Mouse (Mus musculus): ENCODE data around the gene Rin3.
"Not testable (repeated sequence)": the region's sequence is repeated elsewhere in the genome, so short reads cannot be mapped to it uniquely, and the experiment has no call there.

The Rin3 gene

GRCm38 (mm10) chr12:102282763-102283482 is at the start of gene Rin3:
Gene Rin3, plus strand, starts transcription at chr12:102283048.
- DNase-seq (ENCODE audit: low spot score in 2 of 2), result peak in 1 of 2 experiments; percentile 23

DNA sequence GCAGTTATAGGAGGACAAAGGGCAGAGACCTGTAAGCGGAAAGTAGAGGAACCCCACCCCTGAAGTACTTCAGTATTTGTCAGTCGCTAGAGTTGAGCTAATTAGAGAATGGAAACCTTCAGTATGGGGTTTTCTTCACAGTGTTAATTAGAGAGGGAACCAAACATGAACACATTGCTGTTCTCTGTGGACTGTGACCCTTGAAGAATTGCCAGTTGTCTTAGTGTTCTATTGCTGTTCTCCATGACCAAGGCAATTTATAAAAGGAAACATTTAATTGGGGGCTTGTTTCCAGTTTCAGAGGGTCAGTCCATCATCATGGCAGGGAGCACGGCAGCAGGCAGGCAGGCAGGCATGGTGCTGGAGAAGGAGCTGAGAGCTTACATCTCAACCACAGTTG is 47.3 kb upstream of the Rin3 start:
- no peak for DNase-seq (ENCODE audit: low spot score in 2 of 2)

- DNase-seq (ENCODE audit: low spot score in 2 of 2), result no peak
Observed at GRCm38 (mm10) chr12:102236317-102236716, 46.5 kb upstream of the Rin3 start.

- no peak for DNase-seq (ENCODE audit: low spot score in 2 of 2)
Observed at GRCm38 (mm10) chr12:102242076-102242722, 40.6 kb upstream of the Rin3 start.

DNA sequence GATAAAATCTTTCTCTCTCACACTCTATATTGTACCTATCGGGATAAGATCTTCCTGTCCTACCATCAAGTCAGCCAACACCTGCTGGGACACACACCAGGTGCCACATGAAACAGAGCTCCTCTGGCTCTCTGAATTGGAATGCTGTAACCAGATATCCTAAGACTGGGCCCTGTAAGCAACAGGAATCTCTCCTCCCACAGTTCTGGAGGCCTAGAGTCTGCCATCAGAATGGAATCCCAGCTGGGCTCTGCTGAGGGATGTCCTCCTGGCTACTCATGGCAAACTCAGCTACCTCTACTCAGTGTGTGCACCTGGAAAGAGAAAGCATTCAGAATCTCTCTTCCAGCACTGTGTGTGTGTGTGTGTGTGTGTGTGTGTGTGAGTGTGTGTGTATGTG is 38.9 kb upstream of the Rin3 start:
- DNase-seq (ENCODE audit: low spot score in 2 of 2), result no peak

- DNase-seq (ENCODE audit: low spot score in 2 of 2), result no peak
Observed at GRCm38 (mm10) chr12:102246226-102246625, 36.6 kb upstream of the Rin3 start.

- DNase-seq (ENCODE audit: low spot score in 2 of 2), result no peak
Observed at GRCm38 (mm10) chr12:102248104-102248503, 34.7 kb upstream of the Rin3 start.

DNA sequence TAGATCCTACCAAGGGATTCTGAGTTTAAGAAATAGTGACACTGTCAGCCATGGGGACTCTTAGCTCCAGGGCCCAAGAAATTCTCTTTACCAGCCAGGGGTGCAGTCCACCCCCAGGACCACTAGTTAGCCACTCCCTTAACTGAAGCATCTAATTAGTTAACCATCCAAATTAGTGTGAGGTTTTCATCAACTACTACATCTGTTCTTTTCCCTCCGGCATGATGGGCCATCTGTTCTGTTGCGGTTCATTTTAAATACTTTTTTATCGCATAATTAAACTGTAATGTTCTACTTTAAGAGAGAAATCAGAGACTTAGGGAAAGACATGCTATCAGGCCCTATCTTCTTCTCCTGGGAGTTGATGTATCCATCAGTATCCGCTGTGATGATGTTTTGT is 32.5 kb upstream of the Rin3 start:
- DNase-seq (ENCODE audit: low spot score in 2 of 2), result no peak

DNA sequence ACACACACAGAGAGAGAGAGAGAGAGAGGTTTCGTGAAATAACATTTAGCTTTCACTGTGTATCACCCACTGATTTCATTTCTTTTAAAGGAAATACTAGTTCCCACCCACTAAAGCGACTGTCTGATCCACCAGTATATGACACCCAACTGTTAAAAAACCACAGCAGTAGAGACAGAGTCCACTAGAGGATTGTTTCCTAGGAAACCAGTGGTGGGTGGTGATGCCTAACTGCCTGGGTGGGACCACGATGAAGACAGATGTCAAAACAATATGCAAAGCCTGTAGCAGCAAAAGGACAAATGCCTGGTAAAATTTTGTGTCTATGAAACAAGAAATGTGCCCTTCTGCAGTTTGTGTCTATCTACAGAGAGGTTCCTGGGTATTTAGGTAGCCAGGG is 31.8 kb upstream of the Rin3 start:
- no peak for DNase-seq (ENCODE audit: low spot score in 2 of 2)

DNA sequence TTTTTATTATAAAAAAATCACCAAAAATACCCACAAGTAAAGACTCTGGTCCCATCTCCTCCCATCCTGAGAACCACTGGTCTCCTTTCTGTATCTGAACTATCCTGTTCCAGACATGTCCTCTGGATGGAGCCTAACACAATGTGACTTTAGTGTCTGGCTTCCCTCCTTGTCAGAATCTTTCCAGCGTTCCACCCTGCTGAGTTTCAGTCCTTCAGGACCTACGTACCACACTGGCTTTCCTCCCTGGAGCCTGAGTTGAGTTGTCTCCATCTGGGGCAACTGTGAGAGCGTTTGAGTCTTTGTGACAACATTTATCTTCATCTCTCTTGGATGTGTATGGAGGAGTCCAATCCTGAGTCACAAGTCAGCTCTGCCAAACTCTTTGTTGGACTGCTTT is 30.9 kb upstream of the Rin3 start:
- no peak for DNase-seq (ENCODE audit: low spot score in 2 of 2)

GRCm38 (mm10) chr12:102252525-102252924 is 30.3 kb upstream of the Rin3 start:
- no peak for DNase-seq (ENCODE audit: low spot score in 2 of 2)

DNA sequence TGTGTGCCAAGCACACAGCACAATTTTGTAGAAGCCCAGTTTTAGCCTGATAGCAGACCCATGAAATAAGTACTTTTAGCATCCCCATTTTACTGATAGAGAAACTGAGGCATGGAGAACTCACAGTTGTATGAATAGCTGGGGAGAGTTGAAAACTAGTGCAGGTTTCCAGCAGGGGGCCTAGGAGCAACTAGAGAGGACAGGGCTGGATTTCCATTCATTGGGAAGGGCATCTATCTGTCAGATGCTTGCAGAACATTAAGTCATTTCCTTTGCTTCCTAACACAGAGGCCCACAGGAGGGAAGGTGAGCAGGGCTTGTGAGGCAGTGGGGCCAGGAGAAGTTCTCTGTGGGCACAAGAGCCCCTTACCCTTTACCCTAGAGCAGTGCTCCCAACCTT is 27.8 kb upstream of the Rin3 start:
- DNase-seq (ENCODE audit: low spot score in 2 of 2), result no peak

GRCm38 (mm10) chr12:102258522-102259112 is 24.2 kb upstream of the Rin3 start:
- no peak for DNase-seq (ENCODE audit: low spot score in 2 of 2)

DNA sequence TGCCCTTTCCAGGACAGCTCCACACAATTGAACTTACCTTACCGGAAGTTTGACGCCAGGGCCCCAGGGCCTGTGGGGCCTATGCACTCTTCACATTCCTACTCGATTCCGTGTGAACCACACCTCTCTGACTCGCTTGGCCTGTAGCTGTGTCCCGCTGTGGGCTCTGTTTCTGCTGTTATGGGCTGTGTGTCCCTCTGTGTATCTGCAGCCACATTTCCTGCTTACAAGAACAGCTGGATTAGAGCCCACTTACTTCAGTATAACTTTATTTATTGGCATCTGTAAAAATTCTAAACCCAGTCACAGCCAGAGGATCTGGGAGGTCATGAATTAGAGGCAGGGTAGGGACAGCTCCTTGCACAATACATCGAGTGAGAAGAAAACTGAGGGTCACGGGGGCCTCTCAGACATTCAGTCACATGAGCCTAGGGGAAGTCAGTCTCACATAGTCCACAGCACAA is 20.9 kb upstream of the Rin3 start:
- DNase-seq (ENCODE audit: low spot score in 2 of 2), result no peak

GRCm38 (mm10) chr12:102262809-102263208 is 20.0 kb upstream of the Rin3 start:
- DNase-seq (ENCODE audit: low spot score in 2 of 2), result no peak

DNA sequence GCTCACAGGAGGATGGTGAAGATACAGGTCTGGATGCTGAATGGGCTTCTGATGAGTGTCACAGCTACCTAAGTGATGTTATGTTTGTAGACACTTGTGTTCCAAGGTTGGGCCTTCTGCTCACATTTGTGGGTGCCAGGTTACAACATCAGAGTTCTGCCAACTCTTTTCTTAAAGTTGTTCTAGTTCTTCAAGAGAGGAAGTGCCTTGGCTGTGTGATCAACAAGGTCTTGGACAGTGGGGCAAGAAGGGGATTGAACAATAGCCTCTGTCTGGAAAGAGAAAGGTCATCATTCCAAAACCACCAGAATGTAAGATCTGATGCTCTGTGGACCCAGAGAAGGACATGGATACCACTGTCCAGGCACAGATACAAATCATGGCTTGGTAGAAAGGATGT is 19.6 kb upstream of the Rin3 start:
- no peak for DNase-seq (ENCODE audit: low spot score in 2 of 2)

GRCm38 (mm10) chr12:102266433-102266832 is 16.4 kb upstream of the Rin3 start:
- DNase-seq (ENCODE audit: low spot score in 2 of 2), result no peak

- no peak for DNase-seq (ENCODE audit: low spot score in 2 of 2)
Observed at GRCm38 (mm10) chr12:102269144-102269543, 13.7 kb upstream of the Rin3 start.

DNA sequence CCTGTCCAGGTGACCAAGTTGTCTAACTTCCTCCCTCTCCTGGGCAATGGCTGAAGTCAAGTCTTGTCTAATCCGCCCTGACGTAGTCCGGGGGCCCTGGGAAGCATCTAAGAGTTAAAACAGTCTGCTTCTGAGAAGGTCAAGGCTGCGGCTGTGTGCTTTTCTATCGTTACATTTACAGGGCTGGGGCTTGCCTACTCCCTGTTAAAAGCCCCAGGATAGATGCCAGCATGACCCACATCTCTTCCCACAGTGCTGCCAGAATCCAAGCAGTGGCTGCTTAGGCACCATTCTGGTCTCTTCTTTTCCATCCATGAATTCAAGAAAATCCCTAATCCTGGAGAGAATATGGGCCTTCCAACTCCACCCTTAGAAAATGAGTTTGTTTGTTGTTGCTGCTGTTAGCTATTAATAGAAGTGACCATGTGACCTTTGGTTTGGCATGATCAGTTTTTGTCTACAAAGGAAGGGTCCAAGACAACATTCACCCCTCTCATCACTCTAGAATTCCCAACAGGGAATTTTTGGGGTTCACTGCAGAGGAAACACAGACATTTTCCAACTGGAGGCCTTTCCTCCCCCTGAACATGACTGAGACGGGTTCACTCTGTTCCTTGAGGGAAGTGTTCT is 12.0 kb upstream of the Rin3 start:
- DNase-seq (ENCODE audit: low spot score in 2 of 2), result no peak

DNA sequence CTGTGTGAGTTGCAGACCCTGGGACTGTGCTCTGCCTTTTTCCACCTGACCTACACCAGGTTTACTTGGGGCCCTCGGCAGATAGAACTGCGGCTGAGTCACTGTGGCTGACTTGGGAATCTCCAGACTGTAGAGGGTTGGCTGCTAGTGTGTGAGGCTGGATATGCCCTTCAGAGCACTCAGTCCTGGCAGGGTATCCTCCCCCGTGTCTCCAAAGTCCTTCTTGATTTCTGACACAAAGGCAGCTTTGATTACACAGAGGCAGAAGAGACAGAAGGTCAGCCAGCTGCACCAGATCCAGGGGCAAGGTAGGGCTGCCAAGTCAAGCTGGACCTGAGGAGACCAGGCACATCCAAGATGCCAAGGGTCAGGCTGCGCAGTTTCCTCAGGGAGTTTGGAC is 11.4 kb upstream of the Rin3 start:
- DNase-seq (ENCODE audit: low spot score in 2 of 2), result no peak

GRCm38 (mm10) chr12:102275833-102276443 is 6.9 kb upstream of the Rin3 start:
- no peak for DNase-seq (ENCODE audit: low spot score in 2 of 2)

DNA sequence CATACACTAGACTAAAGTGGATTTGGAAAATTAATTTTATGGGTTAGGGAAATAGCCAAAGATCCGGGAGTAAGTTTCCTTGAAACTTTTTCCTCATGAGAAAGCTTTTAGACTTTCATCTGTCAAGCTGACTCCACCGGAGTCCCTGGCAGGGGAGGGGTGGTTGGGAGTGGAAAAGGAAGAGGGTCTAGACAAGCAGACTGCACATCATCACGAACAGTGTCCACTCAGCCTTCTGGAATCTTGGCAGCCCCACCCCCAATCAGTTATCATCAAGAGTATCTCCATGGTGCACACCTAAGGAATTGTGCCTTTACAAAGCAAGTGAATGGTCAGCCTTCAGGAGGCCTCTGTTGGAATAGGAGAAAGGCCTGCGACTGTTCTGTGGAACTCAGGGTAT is 2.6 kb upstream of the Rin3 start:
- not testable (repeated sequence) for DNase-seq (ENCODE audit: low spot score in 2 of 2)
